Mouse (Mus musculus): ENCODE measurements at regions not wholly inside any gene's neighbourhood (a gene's known extent, or its start where the extent isn't known, plus 50 kb on each side); places are given as distances from the start of the nearest gene placed in this dataset.

DNA sequence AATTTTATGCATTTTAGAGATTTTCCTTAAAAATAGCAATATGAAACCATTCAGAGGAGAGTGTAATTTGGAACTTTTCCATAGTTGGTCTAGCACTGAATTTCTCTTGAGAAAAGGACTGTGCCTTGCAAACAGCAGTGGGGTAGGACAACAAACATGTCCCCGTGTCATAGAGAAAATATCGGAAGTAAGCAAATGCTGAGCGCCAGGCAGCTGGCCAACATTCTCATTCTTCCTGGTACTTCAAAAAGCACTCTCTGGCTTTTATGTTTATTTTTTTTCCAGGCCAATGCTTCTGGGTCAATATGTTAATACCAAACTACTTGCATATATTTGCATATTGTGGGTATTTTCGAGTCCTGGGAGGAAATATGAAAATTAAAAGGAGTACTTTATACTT lies 568.5 kb downstream of the Btbd3 start:
- no peak for DNase-seq (ENCODE audit: low read depth, low spot score)

DNA sequence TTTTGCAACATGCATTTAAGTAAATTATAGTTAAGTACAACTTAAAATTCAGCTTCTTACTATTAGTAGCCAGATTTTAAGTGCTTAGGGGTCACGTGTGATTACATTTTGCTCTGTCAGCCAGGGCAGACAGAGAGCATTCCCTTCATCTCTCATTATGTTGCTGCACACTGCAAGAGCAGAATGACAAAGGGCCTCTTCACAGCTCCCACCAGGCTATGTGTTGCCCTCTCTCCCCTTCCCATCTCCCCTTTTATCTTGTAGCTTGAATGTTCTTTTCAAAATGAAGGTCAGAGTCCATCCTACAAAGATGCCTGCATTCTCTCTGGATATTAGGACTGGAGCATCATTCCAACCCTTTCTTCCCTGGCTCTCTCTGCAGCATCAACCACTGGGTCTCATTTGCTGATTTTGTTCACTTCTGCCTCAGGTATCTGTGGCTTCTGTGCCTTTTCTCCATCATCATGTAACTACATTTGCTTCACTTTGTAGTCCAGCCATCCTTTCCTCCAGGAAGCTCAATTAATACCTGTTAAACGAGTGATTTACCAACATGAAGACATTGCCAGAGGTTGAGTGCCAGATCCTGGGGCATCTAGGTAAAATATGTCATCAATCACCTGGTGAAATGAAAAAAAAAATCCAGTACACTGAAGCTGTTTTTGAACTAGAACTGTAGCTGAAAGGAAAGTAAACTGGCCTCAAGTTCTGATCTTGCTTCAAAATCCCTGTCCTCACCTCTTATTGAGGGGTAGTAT lies 571.6 kb downstream of the Btbd3 start:
- no peak for DNase-seq (ENCODE audit: low read depth, low spot score)

DNA sequence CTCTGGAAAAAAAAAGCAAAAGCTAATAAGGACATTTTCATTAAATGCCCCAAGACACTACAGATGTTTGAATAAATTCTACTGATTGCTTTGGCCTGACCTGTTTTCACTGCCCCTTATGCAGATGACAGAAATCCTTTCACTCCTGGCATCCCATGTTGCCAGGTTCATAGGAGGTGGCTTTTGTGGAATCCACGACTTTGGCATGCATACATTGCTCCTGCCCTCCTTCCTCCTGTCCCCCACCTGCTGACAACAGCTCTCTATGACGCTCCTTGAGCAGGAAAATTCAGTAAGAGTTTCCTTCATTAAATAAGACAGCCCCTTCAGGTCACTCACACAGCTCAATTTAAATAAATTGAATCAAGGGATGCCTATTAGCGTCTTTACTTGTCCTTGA lies 582.5 kb downstream of the Btbd3 start:
- DNase-seq (ENCODE audit: low read depth, low spot score): no peak

DNA sequence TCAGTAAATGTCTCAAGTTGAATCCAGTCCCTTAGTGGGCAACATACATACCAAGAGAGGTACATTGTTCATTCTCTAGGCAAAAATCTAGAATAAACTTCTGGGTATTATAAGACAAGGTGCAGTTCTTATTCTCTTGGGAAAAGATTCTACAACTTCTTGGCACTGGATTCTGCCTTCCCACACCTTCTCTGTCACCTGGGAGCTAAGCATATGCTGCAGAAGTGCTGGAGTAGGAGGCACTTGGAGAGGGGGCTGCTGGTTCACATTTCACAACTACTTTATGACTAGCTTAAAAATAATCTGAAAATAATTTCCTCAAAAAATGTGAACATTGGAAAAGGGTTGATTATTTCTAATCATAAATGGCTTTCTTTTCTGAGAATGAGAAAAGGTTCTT lies 602.8 kb downstream of the Btbd3 start:
- DNase-seq (ENCODE audit: low read depth, low spot score): no peak

DNA sequence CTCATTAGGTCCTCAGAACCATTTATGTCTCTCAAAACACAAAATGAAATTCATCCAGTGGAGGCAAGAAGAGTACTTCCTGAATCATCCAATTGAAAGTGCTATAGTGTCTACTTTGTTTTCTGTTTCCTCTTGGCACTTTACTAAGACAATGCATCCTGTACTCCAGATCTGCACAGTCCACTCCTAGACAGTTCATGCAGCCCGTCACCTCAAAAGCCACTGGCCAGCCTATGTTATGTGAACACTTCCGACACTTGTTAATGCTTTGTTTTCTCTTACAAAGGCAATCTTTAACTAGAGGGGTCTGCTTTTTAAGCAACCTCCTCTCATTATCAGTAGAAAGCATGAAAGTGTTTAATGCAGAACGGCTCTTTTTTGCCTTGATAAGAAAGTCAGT lies 597.1 kb upstream of the Sptlc3 start:
- no peak for DNase-seq (ENCODE audit: low read depth, low spot score)

DNA sequence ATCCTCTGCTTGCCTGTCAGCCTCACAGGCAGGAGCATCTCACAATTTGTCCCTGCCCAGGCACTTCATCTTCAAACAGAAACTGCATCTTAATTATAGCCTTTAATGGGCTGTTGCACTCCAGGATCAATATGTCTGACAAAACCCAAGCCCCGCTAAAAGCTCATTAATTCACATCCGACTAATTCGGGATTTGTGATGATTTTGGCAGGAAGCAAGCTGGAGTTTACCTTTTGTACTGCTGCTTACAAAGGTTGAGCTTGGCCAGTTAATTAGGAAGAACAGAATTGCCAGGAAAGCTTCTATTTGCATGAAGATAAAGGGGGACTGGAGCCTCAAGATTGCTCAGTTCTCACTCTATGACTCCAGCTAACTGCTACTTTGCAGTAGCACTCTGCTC lies 596.6 kb upstream of the Sptlc3 start:
- no peak for DNase-seq (ENCODE audit: low read depth, low spot score)

DNA sequence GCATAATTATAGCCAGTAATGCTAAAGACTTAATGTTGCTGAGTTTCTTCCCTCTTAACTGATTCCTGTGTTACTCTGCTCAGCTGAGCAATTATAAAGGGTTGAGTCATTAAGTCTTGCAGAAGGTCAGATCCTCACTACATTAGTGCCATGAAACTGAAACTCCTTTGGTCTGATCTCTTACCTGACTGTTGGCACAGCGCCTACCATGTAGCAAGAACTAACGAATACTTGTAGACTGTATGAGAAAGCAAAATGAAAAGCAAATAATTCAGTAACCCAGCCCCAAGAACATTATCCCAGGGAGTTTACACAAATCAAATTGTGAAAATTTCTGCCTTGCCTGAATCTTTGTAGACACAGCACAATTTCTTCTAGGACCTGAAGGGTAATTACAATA lies 556.5 kb upstream of the Sptlc3 start:
- no peak for DNase-seq (ENCODE audit: low read depth, low spot score)

DNA sequence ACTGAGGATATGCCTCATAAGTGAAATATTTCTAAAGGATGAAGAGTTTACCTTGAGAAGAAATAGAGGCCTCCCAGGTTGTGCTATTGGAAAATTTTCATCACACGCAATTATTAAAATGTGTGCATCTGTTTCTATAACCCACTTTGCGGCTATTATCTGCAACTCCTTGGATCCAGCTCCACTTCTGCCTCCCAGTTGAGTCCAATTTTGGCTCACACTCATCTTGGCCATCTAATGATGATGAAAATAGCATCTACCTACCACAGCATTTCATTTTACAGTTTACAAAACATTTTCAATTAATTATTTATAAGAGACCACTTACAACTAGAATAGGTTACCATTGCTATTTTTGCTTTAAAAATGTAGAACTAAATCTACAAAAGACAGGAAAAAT lies 554.3 kb upstream of the Sptlc3 start:
- no peak for DNase-seq (ENCODE audit: low read depth, low spot score)

DNA sequence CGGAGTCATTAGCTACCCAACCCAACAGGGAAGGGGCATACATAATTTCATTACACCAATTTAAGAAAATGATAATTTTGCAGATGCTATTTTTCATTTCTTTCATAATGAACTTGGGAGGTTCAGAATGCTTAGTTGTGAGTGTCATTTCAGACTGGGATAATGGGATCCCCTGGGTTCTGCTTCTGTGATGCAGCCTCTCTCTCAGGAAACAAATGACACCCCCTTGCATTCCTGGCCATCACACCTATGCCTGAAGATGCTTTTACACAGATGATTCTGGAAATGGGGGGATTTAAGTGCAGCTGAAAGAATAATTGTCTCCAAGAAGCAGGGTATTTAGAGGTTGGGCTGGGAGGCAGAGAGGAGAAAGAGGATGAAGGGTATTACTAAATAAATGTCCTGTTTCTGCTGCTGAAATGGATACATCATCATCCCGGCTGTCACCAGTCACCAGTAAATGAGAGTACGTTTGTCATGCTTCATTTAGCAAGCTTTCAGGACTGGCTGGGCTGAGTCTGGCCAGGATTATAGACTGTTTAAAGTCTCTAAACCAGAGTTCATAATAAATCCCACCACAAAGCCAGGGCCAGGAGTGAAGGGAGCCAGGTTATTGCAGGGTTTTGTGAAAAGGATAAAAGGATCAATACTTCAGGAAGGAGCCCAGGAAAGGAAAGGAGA lies 527.5 kb upstream of the Sptlc3 start:
- DNase-seq (ENCODE audit: low read depth, low spot score): no peak

DNA sequence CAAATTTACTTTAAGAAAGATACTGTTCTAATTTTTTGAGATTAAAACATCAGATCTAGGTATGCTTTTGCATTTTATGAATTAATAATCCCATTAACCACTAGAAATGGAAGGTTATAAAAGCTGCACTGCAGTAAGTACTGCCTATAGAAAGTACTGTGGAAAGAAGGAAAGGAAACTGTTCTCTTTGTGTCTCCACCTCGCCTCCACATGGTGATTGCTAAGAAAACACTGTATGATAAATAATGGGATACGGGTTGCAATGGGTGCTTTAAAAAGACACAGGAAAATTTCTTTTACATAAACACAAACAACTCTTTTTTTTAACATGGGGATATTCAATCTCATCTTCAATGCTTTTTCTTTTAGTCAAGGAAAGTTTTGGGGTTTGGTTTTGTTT lies 519.2 kb upstream of the Sptlc3 start:
- no peak for DNase-seq (ENCODE audit: low read depth, low spot score)

DNA sequence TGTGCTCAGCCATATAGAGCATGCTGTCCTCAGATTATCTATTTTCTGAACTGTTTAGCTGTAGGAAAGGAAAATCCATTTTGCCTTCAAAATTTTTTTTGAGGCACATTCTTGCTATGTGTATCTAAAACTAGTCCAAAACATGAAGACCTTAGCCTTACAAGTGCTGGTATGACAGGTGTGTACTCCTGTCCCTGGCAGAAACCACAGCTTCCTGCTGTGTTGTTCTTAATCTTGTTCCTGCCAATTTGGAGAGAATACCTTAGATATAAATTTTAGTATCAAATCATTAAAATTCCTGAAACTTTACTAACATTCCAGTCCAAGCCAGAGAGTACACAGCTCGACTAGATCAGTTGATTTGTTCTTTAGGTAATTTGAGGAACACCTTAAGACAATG lies 503.7 kb upstream of the Sptlc3 start:
- no peak for DNase-seq (ENCODE audit: low read depth, low spot score)

DNA sequence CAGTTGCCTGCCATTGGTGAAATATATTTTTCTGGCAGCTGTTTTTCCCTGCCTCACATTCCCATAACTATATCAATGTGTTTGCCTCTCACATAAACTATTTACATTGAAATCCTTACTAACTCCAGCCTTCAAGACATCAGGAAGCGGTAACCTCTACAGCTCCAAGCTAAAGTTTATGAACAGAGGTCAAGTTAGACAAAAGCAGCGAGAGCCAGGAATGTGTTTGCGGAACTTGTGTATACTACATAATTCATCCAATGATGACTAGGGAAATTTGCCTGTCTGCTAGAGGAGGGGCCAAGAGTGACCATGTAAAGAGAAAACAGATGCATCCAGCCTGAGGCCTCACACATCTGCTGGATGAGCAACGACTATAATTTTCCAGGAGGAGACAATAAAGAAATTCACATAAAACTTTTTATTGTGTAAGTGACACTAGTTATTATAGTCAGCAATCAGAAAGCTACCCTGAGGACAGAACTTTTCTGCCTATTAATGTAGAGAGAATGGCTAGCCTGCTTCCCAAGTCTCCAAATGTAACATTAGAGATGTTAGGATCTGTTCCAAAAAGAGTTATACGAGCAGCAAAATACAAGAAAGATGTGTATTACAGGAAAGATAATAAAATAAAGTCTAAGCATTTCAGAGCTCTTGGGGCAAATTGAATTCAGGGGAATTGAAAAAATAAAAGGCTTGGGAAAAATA lies 461.5 kb upstream of the Sptlc3 start:
- no peak for DNase-seq (ENCODE audit: low read depth, low spot score)

DNA sequence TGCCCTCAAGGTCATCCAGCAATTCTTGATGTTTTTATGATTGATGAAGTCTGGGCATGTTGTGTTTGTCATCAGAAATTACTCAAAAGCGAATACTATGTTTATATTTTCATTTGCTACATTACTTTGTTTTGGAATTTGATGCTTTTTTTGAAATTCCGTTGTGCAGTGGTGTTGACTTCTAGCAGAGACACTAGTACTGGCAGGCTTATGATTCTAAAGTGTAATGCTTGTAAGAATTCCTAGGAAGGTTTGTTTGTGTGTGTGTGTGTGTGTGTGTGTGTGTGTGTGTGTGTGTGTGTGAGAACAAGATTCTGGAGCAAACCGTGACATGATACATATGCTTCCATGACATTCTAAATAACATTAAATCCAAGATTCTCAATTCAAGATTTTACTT lies 458.9 kb upstream of the Sptlc3 start:
- no peak for DNase-seq (ENCODE audit: low read depth, low spot score)

DNA sequence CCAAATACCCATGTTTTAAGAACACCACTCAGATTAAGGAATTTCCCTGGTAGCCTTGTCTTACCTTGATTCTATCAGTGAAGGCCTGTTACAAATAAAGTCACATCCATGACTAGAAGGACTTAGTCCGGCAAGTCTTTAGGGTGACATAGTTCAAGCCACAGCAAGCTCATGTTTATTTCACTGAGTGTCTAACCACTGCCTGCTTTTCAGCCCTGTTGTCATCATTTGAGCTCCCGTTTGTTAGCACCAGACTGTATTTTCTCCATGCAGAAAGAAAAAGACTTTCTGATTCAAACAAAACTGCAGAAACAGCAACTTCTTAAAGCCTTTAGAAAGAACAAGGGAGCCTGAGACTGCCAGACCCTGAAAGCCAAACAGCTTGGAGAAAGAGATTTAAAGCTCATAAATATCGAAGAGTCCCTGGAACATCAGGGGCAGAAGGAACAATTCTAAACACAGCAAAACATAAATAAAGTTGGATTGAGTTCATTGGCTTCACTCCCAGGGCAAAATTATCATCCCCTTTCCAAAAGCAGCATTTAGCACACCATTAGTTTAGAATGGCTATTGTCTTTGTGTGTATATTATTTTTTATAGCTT lies 451.9 kb upstream of the Sptlc3 start:
- no peak for DNase-seq (ENCODE audit: low read depth, low spot score)

DNA sequence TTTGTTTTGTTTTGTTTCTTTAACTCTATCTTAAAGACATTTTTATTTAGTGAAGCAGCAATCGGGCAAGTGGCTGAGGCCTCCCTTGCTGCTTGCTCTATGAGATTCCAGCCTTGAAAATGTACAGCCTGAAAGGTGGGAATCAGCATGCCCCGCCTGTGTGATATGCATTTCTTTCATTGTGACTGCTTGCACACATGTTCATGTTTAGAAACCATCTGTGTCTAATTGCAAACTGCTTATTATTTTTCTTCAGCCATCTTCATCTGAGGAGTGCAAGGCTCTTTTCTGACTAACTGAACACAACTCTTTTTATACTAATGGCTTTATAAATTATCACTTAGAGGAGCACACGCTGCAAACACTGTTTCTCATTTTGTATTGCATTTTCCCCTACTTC lies 449.0 kb upstream of the Sptlc3 start:
- DNase-seq (ENCODE audit: low read depth, low spot score): no peak

DNA sequence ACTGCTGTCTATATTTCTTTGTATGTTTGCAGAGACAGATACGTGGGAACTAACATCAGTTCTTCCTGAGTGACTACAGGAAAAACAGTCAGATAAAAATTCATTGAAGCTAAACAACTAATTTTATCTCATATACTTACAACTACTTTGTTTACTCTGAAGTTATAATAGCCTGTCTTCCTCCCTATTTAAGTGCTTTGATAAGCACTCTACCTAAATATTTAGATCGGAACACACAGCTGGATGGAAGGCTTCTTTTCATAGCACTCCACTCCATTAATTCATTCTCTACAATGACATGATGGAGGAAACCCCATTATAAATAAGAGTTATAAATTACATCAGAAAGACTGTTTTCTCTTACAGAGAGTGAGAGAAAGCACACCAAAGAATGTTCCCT lies 438.5 kb upstream of the Sptlc3 start:
- DNase-seq (ENCODE audit: low read depth, low spot score): no peak

DNA sequence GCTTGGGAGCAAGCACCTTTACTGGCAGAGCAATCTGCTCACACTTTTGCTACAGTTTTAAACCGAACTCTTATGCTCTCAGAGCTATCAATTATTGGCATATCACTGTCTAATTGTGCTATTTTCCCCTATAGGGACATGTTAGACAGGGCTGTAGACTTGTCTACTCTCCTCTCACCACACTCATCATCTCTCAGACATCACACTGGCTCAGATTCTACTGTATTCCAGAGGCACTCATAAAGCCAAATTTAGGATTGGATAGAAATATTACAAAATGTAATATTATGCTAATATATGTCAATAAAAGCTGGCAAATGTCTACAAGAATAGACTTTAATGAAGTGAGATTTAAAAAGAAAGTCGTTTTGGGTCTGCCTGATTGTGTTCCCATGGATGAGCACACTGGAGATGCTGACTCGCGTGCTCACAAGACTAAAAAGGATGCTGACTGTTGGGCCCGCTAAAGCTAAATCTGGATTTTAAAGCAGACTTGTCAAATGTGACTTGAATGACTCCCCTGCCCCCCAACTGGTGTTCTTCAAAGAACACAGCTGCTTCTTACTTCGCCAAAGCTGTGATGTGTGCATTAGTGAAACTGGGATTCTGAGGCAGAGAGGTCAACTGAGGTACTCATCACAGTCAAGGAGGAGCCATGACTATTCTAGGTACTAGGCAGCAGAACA lies 424.3 kb upstream of the Sptlc3 start:
- DNase-seq (ENCODE audit: low read depth, low spot score): no peak

DNA sequence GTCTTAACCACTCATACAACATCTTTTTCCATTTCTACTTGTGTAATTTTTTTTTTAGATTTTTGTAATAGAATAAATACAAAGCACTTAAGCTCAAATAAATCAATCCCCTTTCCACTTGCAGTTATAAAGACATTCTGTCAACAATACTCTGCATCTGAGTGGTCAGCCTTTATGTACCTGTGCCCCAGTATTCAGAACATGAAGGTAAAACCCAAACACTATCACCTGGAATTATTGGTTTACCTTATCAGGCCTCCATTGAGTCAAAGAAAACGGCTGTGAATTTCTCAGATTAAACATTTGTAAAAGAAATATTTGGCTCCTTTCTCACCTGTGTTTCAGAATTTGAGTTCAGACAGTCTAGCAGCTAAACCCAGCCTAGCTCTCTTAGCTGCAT lies 422.0 kb upstream of the Sptlc3 start:
- DNase-seq (ENCODE audit: low read depth, low spot score): no peak

DNA sequence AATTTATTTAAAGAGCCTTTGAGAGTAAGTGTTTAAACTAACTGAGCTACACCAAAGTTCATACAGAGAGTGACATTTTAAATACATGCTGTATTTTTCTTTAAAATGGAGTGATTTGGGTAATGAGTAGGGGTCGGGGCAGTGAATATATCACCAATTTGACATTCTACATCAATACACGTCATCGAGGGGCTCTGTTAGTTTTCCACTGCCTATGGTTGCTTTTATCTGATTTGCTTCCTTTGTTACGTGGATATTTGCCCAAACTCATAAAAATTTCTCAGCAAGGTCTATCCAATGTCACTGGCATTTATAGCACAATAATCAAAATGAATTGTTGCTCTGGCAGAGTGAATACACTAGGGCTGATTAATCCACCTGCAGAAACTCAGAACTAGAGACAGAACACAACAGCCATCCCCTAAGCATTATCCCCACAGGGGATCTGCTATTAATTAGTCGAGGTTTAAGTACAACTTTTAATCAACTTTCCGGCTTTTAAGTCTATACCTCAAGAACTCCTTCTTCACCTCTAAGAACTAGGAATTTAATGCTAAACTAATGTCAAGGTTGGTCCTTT lies 400.1 kb upstream of the Sptlc3 start:
- DNase-seq (ENCODE audit: low read depth, low spot score): no peak

DNA sequence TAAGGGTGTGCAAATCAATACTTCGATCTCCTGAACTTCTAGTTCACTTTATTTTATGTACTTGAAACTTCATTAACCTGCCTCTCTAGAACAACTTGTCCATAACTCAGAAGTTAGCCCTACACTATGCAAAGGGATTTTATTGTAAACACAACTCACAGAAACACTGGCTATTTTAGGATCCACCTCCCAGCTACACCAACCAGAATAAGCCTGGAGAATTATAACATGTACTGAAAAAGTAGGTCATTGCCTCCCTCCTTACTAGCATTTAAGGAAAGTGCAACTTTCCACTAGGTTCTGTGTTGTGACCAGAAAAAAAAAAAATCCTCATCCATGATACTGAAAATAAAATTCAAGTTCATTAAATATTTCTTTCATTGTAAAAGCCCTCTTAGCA lies 382.0 kb upstream of the Sptlc3 start:
- DNase-seq (ENCODE audit: low read depth, low spot score): no peak

DNA sequence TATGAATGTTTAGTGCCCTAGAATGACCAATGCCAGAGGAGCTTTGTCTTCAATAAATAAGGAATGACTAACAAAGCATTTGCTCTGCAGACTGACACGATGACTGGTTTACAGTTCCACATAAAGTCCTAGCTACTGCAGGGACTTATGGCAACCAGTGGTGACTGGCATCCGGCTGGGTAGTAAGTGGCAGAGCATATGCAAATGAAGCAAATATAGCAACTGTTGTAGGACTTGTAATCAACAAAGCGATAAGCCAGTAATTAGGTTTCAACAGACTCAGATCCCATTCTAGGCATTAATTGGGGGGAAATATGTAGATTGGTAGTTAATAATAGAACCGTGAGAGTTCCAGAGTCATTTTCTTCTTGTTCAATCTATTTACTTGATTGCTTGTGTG lies 379.2 kb upstream of the Sptlc3 start:
- DNase-seq (ENCODE audit: low read depth, low spot score): no peak

DNA sequence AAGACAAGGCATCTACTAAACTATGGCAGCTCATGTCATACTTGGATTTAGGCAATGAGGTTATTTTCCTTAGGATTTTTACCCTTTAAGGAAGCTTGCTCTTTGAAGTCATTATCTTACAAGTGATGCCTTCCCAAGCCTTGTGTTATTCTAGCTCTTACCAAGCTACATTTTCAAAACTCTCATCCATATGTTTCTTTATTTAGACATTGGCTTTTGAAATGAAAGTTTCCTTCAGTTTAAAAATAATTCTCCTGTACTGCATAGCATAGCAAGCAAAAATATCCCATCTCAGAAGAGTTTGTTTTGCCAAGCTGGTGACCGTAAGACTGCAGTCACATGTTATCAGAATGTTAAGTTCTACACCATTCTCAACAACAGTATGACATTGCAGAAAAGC lies 372.8 kb upstream of the Sptlc3 start:
- no peak for DNase-seq (ENCODE audit: low read depth, low spot score)
